Mouse (Mus musculus) embryonic facial prominence, embryonic 13.5 days (tissue): Measurements from ENCODE around the gene Sprr2i. TPM values are rescaled to one million over a fixed set of nuclear protein-coding genes. Genes with fewer than 3 reads are reported as not detected.

ENCODE experiments used
- ATAC-seq: fragments of 200-750 bp; cut with Nextera tagmentation; 2 replicates; pipeline ENCODE4 v1.8.0; 2017; ENCODE audit warnings: low read depth; ENCODE audit not compliant: insufficient number of reproducible peaks, insufficient read depth, low FRiP score, low TSS enrichment
- H3K27ac ChIP-seq: fragments of 300-500 bp; sonication (generic); 2 replicates; pipeline ENCODE4 v1.5.1; 2015; ENCODE audit warnings: moderate library complexity, mild to moderate bottlenecking, inconsistent platforms
- H3K27me3 ChIP-seq: fragments of 300-500 bp; sonication (generic); 2 replicates; pipeline ENCODE4 v1.6.1; 2015; ENCODE audit warnings: mild to moderate bottlenecking, inconsistent platforms
- H3K36me3 ChIP-seq: fragments of 300-500 bp; sonication (generic); 2 replicates; pipeline ENCODE4 v1.6.1; 2015; ENCODE audit warnings: mild to moderate bottlenecking, inconsistent platforms
- H3K4me1 ChIP-seq: fragments of 300-500 bp; sonication (generic); 2 replicates; pipeline ENCODE4 v1.6.1; 2015; ENCODE audit warnings: inconsistent platforms
- H3K4me2 ChIP-seq: fragments of 300-500 bp; sonication (generic); 2 replicates; pipeline ENCODE4 v1.6.1; 2015; ENCODE audit warnings: moderate library complexity, mild to moderate bottlenecking, inconsistent platforms
- H3K4me3 ChIP-seq: fragments of 300-500 bp; sonication (generic); 2 replicates; pipeline ENCODE4 v1.5.1; 2015; ENCODE audit warnings: mild to moderate bottlenecking, inconsistent platforms
- H3K9ac ChIP-seq: fragments of 300-500 bp; sonication (generic); 2 replicates; pipeline ENCODE4 v1.6.1; 2015; ENCODE audit warnings: mild to moderate bottlenecking, inconsistent platforms
- H3K9me3 ChIP-seq: fragments of 300-500 bp; sonication (generic); 2 replicates; pipeline ENCODE4 v1.6.1; 2016; ENCODE audit warnings: inconsistent platforms
- WGBS: fragments of 180-500 bp; shearing (Covaris S2); methylation state at CpG from one replicate; pipeline ENCODE4 v1.1.7; 2015; ENCODE audit warnings: mixed read lengths; 5-methylcytosine and 5-hydroxymethylcytosine counted together
- polyA plus RNA-seq: library from polyadenylated mRNA; unstranded; fragments of >200 nt; fragmentation: Nextera tagmentation; extraction: Ambion mirVana; gene quantifications from 2 replicates; pipeline ENCODE4 v1.2.1, GENCODE M21; 2015

Gene Sprr2i
- polyA plus RNA-seq, 1 experiment from 2014 or later = not detected

GRCm38 (mm10) chr3:92458620-92459019 lies 50.8 kb downstream of the Sprr2i start, which contains the start of gene Sprr3:
Sprr3 (minus strand) TSS chr3:92458720.
- ATAC-seq = no peak
- Histone ChIP-seq H3K27me3 (no peaks in the 10 kb centered on the region), H3K27ac (no peak within 1 kb of the TSS), H3K9me3 (no peaks in the 10 kb centered on the region), H3K4me1 (no peaks in the 10 kb centered on the region), H3K4me3 (no peak within 1 kb of the TSS), H3K36me3 (no peaks in the 10 kb centered on the region), H3K9ac (no peak within 1 kb of the TSS), H3K4me2 (no peak within 1 kb of the TSS)
- WGBS = 62% methylated on average over 2 of the region's 2 CpGs

Other genes starting within 250 kb of the Sprr2i start
- 0.26 TPM in 1 of 2 replicates, not detected in the other for gene Sprr2a1, start 192.2 kb upstream of the Sprr2i start, polyA plus RNA-seq
- 21.6 TPM in 1 of 2 replicates, not detected in the other for gene Sprr2a2, start 192.1 kb upstream of the Sprr2i start, polyA plus RNA-seq
- gene Sprr2a3, start 122.6 kb upstream of the Sprr2i start, polyA plus RNA-seq = 0.56 TPM in 1 of 2 replicates, not detected in the other
- not detected in 2 replicates for gene Sprr2b, start 91.4 kb upstream of the Sprr2i start, polyA plus RNA-seq
- not detected in 2 replicates for gene Sprr2d, start 68.9 kb upstream of the Sprr2i start, polyA plus RNA-seq
- gene Sprr2e, start 55.8 kb upstream of the Sprr2i start, polyA plus RNA-seq = not detected in 2 replicates
- not detected in 2 replicates for gene Sprr2f, start 42.8 kb upstream of the Sprr2i start, polyA plus RNA-seq
- not detected in 2 replicates for gene Sprr2h, start 22.3 kb upstream of the Sprr2i start, polyA plus RNA-seq
- not detected in 2 replicates for gene Sprr2j-ps, start 10.1 kb downstream of the Sprr2i start, polyA plus RNA-seq
- gene Gm9774, start 21.4 kb downstream of the Sprr2i start, polyA plus RNA-seq = 10.1 and 18.9 TPM in 2 replicates
- gene Sprr2k, start 24.6 kb downstream of the Sprr2i start, polyA plus RNA-seq = not detected in 2 replicates
- gene Sprr1b, start 30.8 kb downstream of the Sprr2i start, polyA plus RNA-seq = 1.0 TPM in 1 of 2 replicates, not detected in the other
- gene Sprr3, start 50.7 kb downstream of the Sprr2i start, polyA plus RNA-seq = not detected in 2 replicates
- 21.6 and 26.7 TPM in 2 replicates for gene Sprr1a, start 77.9 kb downstream of the Sprr2i start, polyA plus RNA-seq
- gene Sprr4, start 92.5 kb downstream of the Sprr2i start, polyA plus RNA-seq = not detected in 2 replicates
- not detected in 2 replicates for gene 2310046K23Rik, start 126.5 kb downstream of the Sprr2i start, polyA plus RNA-seq
- gene Ivl, start 165.7 kb downstream of the Sprr2i start, polyA plus RNA-seq = 0.14 TPM in 1 of 2 replicates, not detected in the other
- not detected in 2 replicates for gene Smcp, start 181.0 kb downstream of the Sprr2i start, polyA plus RNA-seq
- gene 2210017I01Rik, start 199.5 kb downstream of the Sprr2i start, polyA plus RNA-seq = not detected in 2 replicates
- gene Lce6a, start 213.7 kb downstream of the Sprr2i start, polyA plus RNA-seq = not detected in 2 replicates
- not detected in 2 replicates for gene Lce1a1, start 240.3 kb downstream of the Sprr2i start, polyA plus RNA-seq
- gene Lce1b, start 248.9 kb downstream of the Sprr2i start, polyA plus RNA-seq = not detected in 2 replicates